Mouse (Mus musculus) layer of hippocampus, adult 18-20 months (tissue): ENCODE results near the gene Glcci1. TPM values are rescaled to one million over a fixed set of nuclear protein-coding genes. Genes with fewer than 3 reads are reported as not detected.

ENCODE experiments used
- DNase-seq, 2 experiments: peaks; one replicate each; pipeline ENCODE4 v3.0.0; 2022; ENCODE audit warnings: low spot score in 2 of 2
- total RNA-seq, 2 experiments: library from RNA; stranded (reverse); gene quantifications; 2 replicates each; pipeline ENCODE4 v1.2.3; 2021

The Glcci1 gene
- total RNA-seq, 2 experiments from 2014 or later = 110 to 116 TPM

DNA sequence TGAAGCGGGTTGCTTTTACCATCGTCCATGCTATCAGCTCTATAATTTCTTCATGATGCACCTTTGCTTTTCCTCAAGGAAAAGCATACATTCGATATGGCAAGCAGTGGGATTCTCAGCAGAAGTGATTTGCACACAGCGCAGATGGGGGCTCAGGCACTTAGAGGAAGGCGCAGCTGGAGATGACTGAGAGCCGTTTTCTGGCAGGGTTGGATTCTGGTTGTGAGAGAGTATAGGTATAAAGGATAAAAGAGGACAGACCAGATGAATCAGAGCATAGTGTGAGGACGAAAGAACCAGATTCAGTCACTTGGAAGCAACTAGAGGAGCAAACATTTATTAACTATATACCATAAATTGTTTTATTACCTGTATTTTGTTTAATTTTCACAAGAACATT lies 36.4 kb downstream of the Glcci1 start:
- no peak for DNase-seq

DNA sequence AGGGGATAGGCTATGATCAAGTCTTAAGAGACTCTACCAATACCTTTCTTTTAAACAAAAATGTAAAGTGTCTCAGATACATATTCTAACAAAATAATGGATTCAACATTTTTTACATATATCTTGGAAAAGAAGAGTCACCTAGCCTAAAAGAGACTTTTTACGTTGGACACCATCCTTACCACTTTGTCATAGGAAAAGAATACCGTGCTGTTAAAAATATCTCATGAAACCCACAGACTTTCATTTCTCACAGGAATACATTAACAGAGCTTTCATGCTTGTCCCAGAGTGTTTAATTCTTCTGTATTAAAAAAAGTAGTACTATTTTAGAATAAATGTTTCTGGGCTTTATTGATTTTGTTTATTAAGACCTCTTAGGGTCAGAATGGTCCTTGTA lies 41.8 kb downstream of the Glcci1 start:
- no peak for DNase-seq

DNA sequence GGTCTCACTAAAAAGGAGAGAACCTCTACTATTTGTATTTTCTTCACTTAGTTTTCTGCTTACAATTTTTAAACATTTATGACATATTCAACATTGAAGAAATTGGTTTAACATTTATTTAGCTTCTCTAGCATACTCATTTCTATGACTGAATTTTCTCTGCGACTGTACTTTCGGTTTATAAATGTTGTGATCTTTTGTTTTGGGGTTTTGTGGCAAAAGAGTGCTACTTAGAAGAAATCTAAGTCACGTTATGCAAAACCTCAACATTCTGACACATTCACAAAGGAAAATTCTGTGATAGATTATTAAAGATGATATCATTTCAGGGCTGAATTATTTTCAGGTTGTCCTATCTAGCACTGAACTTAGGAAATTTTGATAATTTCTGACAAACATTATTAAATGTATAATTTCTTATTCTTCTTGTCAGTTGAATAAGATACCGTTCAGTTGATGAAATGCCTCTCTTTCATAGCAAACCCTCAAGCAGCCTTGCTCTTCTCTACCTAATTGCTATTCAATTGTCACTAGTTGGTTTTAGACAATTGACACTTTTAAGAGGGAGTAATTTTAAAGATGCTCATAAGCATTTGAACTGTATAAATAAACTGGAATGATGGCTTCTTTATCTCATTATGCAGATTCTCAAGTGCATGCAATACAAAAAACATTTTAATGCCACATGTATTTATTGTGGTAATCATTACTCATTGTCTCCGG lies 47.6 kb downstream of the Glcci1 start:
- no peak for DNase-seq

DNA sequence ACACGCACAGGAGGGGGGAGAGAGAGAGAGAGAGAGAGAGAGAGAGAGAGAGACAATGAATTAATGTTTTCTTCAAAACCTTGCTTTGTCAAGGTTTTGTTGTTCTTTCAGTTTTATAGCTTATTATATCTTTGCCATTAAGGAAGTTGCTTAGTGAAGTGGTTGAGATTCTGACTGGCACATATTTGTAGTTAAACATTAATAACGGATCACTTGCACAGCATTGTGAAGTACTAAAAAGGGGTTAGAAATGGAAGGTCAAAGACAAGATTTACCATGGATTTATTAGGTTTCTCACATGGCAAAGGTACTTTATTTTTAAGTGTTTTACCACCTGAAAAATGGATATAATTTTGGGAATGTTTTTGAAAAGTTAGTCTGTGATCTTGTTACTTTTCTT lies 51.3 kb downstream of the Glcci1 start:
- no peak for DNase-seq

DNA sequence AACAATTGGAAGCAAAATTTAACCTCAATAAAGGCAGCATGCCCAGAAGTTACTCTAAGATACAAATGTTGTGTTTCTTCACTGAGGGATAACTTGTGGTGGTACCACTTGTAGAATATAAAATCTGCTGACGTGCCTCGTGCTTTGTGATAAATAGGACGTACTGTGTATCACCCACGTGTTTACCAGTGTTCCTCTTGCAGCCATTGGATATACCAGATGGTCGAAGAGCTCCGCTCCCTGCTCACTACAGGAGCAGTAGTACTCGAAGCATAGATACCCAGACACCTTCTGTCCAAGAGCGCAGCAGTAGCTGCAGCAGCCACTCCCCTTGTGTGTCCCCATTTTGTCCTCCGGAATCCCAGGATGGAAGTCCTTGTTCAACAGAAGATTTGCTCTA lies 73.0 kb downstream of the Glcci1 start:
- peak; percentile 39 to 55 for DNase-seq

DNA sequence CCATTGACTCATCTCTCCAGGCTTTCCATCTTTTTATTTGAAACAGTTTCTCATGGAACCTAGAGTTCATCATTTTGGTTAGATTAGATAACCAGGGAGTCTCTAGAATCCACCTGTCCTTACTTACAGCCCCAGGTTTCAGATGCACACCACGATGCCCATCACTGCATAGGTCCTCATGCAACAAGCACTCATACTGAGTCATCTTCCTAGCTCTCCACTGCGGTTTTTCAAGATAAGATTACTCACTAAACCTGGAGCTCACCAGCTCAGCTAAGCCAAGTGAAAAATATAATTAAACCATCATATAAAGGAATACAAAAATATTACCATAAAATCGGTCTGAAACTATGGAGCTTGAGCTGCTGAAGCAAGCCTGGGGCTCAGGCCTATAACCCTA lies 74.5 kb downstream of the Glcci1 start:
- no peak for DNase-seq

DNA sequence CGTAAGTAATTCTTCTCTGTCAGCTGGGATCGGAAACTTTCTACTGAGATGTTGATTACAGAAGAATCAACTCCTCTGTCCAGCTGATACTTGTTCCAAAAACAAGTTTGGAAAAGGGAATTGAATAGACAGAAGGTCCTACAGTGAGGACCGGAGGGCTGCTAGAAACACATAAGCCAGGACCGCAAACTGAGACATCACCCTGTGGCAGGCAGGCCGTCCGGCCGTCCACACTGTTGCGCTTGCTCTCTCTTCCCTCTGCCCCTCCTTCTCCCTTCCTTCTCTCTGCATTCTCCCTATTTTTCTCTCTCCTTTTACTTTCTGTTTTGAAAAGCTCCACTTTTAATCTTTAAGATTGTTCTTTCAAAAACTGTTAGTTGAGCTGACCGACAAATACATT lies 82.3 kb downstream of the Glcci1 start:
- no peak for DNase-seq

DNA sequence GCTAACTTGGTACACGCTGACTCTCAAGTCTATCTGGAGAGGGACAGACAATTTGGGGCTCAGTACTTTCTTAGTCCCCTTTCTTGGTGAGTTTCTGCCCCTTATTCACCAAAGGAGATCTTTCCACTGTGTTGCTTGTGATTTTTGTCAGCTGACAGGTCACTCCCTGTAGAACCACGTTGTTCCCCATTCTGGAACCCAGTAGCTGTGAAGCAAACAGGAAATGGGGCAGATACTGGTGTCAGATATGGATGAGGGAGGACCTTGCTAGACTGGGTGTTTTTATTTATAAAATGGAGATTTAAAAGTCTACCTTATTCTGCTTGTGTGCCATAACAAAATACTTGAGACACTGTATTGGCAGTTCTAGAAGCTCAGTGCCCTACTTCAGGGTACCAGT lies 108.0 kb downstream of the Glcci1 start:
- DNase-seq = no peak

DNA sequence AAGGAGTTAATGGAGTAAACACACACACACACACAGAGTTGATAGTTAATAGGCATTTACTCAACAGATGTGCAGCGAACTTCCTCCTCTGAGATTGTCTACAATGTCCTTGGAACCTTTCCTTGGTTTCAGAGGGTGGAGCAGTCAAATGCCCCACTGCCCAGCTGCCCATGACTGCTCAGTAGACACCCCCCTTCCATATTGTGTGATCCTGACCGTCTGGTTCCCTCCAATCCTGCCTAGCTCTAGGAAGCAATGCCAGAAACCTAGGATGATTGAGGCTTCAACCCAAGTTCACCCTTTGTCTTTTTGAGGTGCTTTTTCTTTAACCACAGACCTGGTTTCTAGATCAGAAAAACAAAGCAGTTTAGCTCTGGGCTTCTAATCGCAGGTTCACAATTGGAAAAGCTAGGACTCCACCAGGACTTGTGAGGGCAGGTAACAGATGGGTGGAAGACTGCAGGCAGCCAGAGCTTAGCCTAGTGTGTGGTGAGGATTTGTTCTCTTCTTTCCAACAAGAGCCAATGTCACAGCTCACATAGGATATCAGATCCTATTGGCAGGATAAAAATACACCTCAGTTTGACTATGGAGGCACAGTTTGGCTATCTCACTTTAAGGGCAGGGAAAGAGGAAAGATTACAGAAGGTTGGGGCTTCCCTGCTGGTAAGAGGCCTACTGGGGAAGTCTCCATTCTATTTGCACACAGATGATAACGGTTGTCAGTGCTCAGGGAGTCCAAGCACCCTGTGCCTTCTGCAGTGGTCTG lies 110.4 kb downstream of the Glcci1 start:
- DNase-seq = no peak

DNA sequence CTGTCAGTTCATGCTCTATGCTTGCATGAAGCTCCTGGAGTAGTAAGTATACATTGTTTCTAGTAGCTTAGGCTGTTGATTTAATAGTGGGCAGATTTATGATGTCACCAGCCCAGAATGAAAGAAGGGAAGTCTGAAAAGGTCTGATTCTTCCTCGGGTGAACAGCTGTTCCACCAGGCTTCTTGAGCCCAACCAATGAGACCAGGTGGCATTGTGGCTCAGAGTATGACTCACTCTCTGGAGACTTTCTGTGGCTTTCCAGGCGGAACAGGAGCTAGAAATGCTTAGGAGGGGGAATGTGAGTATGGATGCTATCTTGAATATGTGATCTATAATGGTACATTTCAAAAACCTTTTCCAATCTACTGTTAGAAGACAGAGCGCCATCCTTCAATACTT lies 113.6 kb downstream of the Glcci1 start:
- DNase-seq = no peak

DNA sequence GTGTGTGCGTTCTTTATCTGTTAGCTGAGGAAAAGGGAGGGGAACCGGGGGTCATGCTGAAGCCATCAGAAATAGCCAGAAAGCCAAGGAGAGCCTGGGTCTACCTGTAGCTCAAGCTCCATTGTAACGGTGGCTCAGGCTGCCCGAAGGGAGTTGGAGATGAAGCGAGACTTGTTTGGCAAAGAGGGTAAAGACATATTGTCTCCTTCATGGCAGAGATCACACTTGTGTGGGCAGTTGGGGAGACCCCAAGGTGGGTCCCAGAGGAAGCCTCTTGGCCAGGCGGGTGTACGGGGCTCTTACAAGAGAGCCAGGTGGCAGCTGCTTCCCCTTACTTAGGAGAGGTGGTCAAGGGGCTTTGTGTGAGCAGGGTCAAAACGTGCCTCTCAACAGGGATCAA lies 118.8 kb downstream of the Glcci1 start:
- DNase-seq = no peak

DNA sequence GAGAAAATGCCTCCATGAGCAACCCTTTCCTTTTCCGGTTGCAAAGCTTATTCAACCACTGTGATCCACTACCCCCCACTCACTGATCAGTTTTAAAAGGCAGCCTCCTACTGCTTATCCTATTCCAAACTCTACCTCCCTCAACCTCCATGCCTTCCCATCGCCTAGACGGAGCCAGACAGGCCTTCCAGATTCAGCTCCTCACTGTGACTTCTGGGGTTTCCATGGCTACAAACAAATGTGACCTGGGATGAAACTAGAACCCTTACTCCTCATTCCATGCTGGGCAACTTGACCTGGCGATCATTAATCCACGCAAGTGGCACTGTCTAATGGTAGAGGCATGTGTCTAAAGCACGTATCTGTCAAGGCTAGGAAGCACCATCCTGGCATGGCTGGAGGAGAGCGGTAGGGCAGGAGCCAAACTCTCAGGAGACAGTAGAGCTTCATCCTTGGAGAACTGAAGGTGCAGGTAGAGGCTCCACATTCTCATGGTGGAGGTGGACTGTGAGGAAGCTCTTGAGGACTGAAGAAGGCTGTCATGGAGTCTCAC lies 119.4 kb downstream of the Glcci1 start:
- no peak for DNase-seq

DNA sequence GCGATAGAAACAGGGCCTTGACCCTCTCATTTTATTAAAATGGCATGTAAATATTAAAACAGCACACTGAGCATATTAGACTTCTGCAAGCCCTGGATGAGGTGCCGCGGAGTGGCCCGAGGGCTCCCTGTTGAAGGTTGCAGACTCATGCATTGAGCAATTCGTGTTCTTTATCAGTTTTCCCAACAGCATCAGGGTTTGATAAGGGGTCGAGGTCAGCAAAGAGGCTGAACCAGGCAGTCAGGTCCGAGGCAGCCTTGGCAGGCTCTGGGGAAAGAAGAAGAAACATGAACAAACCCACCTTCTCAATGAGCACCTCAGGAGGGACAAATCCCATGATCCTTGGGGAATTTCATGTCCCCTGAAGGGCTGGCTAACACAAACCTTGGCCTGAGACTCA lies 121.1 kb downstream of the Glcci1 start:
- DNase-seq = no peak

DNA sequence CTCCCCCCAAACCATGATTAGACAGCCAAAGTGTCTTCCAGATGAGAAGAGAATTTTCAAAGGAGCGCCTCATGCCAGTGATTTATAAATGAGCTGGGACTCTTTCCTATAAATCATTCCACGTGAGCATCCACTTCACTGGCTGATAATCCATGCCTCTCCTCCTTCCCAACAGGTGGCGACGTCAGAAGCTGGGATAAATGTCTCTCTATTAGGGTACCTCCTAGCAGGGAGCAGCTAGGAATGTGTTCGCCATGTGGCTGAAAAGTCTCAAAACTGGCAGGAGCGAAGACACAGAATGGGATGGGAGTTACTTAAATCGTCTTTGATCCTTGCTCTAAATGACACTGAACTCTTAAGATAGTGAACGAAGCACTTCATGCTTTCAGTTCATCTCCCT lies 122.0 kb downstream of the Glcci1 start:
- DNase-seq = no peak

DNA sequence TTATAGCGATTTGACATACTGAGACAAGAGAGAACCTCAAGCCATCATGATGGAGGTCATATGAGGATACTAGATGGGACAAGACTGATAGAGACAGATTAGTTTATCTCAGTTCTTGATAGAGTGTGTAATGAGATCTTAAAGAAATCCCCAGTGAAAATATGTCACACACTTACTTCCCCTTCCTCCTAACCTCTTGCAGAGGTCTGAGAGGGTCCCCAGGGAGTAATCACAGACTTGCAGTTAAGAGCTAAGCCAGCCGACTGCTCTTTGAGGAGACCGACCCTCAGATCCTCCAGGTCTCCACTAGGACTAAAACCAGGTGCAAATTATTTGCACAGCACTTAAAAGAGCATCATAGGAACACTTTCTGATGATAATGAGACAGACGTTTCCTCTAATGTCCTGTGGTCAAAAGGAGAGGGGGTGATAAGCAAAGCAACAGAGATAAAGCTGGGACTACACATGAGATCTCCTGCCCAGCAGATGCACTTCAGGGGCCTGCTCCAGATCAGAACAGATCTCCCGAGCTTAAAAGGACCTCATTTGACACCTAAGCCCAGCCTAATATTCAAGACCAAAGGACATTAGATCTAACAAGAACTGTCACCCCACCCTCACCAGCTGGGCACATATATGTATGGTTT lies 122.7 kb downstream of the Glcci1 start:
- DNase-seq = no peak

DNA sequence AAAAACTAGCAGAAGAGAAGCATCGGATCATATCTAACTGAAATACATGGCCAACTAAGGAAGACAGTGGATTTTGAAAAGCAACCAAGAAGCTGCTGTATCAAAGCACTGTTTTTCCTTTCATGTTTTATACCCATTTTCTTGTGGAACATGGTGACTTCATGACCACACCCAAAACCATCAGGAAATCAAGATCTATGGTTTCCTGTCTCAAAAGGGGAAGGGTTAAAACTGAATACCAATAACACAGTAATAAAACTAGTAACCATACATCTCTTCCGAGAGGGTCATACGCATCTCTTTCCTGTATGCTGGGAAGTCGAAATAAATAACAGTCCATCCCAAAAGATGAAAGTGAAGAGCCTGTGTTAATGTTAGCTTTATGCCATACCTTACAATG lies 123.3 kb downstream of the Glcci1 start:
- no peak for DNase-seq

DNA sequence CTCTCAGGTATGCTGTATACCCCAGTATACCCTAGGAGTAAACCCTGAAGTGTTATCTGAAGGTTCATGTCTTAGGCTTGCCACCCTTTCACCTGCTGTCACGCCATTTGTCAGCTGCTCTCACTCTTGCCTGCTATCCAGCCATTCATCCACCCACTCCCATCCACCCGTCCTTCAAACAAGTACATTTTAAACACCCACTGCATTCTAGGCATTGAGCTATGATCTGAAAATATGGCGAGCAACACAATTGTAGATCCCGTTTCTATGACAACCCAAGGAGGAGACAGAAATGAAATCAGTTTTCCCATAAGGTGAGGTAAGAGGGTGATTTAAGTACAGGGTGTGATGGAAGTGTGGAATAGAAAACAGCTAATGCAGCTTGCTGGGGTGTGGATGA lies 128.7 kb downstream of the Glcci1 start:
- DNase-seq = peak; percentile 31 to 69

DNA sequence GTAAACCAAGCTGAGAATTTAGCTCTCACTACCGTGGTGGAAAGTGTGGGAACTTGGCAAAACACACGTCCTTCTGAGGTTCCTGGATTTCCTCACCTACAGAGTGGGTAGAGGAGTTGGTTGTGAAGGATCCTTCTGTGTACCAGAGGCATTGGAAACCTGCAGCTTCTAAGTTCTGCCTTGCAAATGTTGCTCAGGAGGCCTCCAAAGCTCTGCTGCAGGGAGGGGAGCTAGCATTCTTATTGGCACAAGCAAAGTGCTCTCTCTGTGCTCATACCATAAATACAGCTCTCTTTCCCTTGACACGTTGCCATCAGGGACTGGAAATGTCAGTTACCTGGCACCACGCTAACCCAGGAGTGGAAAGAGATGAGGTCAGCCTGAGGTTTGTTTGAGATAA lies 129.5 kb downstream of the Glcci1 start:
- peak in 1 of 2 experiments; percentile 31 for DNase-seq

DNA sequence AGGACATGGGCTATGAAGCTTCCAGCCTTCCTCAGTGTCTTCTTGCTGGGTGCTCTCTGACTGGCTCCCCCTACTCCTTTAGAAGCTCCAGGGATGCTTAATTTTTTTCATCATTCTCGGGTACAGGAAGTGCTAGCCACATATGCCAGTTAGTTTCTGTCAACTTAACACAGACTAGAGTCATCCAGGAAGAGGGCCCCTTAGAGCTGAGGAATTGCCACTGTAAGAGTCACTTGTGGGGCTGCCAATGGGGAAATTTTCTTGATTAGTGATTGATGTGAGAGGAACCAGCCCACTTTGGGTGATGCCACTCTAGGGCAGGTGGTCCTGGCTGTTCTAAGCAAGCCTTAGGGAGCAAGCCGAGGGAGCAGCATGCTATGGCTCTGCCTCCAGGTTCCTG lies 130.1 kb downstream of the Glcci1 start:
- DNase-seq = no peak

DNA sequence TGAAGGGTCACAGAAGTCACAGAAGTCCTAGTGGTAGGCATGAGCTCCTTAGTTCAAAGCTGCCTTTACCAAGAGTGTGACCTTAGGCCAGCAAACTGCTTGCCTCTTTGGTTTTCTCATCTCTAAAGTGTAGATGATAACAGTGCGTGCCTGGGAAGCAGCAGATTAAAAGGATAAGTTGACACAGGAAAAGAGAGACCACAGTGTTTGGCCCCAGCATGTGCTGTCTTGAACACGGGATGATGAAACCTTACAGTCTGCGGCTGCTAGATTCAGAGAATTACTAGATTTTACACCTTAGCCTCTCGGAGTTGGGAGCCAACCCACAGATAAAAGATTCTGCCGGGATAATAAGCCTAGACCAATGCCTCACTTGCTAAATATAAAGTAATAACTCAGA lies 131.5 kb downstream of the Glcci1 start:
- no peak for DNase-seq

DNA sequence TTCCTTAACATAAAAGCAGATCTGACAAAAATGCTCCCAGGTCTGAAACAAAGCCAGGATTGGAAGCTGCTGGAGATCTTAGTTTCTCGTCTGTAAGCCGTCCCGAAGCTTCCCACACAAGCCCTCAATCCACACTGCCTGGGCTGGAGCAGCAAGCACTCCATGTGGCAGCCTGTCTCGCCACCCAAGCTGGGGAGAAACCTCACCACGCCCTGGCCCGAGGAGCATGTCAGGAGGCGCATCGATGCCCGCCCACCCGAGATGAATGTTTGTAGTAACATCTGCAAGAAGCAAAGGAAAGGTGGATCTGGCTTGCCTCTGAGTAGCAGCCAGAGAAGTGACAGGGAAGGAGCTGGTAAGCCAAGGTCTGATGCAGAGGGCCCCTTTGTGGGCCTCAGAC lies 135.3 kb downstream of the Glcci1 start:
- DNase-seq = peak in 1 of 2 experiments; percentile 39

DNA sequence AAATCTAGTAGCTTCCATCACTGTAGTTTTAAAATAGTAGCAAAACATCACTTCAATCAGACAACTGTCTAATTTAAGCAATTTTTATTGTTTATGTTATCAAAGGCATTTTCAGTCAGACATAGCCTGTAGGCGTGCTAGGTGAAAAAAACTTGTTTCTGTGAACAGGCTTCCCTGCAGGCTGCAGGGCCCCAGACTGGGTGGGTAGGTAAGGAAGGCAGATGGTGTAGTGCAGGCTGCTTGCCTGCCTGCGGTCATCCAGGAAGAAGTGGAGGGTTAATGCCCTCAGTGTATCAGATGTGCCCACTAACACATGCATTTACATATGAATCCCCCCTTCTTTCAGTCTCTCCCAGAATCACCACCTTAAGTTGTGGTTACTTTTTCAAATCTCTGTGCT lies 136.3 kb downstream of the Glcci1 start:
- DNase-seq = peak in 1 of 2 experiments; percentile 35
